Mouse (Mus musculus) liver, adult 2 months (tissue): ENCODE results near the gene Olfr324. TPM values are rescaled to one million over a fixed set of nuclear protein-coding genes. Genes with fewer than 3 reads are reported as not detected.

Experiments
- DNase-seq: peaks from one replicate; pipeline ENCODE4 v3.0.0-alpha.2; 2011; ENCODE audit warnings: low read depth, low spot score; ENCODE audit errors: extremely low read depth
- H3K27ac ChIP-seq: fragments of 200-500 bp; replicated peaks from 2 replicates; pipeline ENCODE4 v1.5.1; 2012; ENCODE audit warnings: low read depth, mild to moderate bottlenecking, control low read depth, inconsistent platforms, low read length; ENCODE audit not compliant: insufficient read depth
- H3K27me3 ChIP-seq: fragments of 200-500 bp; 2 replicates; pipeline ENCODE4 v1.6.1; 2012; ENCODE audit warnings: mild to moderate bottlenecking, moderate library complexity, low read length, inconsistent platforms; ENCODE audit not compliant: control insufficient read depth, insufficient read depth
- H3K36me3 ChIP-seq: fragments of 200-500 bp; 2 replicates; pipeline ENCODE4 v1.6.1; 2012; ENCODE audit warnings: low read length, inconsistent platforms; ENCODE audit not compliant: control insufficient read depth, insufficient read depth
- H3K4me1 ChIP-seq: fragments of 200-500 bp; 2 replicates; pipeline ENCODE4 v1.6.1; 2011; ENCODE audit warnings: low read length; ENCODE audit not compliant: control insufficient read depth, insufficient read depth
- H3K4me3 ChIP-seq: fragments of 200-500 bp; 2 replicates; pipeline ENCODE4 v1.5.1; 2011; ENCODE audit warnings: low read depth, mild to moderate bottlenecking, control low read depth, low read length, moderate library complexity; ENCODE audit not compliant: insufficient read depth
- H3K79me2 ChIP-seq: fragments of 200-500 bp; 2 replicates; pipeline ENCODE4 v1.6.1; 2012; ENCODE audit warnings: inconsistent platforms, mild to moderate bottlenecking, low read length, moderate library complexity; ENCODE audit not compliant: control insufficient read depth, insufficient read depth
- H3K9ac ChIP-seq: fragments of 200-500 bp; 2 replicates; pipeline ENCODE4 v1.6.1; 2012; ENCODE audit warnings: low read depth, mild to moderate bottlenecking, control low read depth, inconsistent platforms, low read length
- CTCF ChIP-seq: fragments of 200-500 bp; IDR thresholded peaks from 2 replicates; pipeline ENCODE4 v1.5.1; 2011; ENCODE audit warnings: low read depth, low read length, control low read depth
- POLR2A ChIP-seq: fragments of 200-500 bp; IDR thresholded peaks from 2 replicates; pipeline ENCODE4 v1.6.1; 2011; ENCODE audit warnings: low read length, control low read depth; ENCODE audit not compliant: insufficient read depth; ENCODE audit errors: extremely low read depth
- WGBS: fragments of 180-500 bp; shearing (Covaris S2); methylation state at CpG from one replicate; pipeline ENCODE4 v1.1.7; 2018; 5-methylcytosine and 5-hydroxymethylcytosine counted together
- polyA plus RNA-seq: library from polyadenylated mRNA; depleted of rRNA; stranded (reverse); fragments of >200 nt; gene quantifications from 2 replicates; pipeline ENCODE4 v1.2.3, GENCODE M21; 2012; rRNA removed
- total RNA-seq: library from RNA; depleted of rRNA; stranded (reverse); fragments of >200 nt; gene quantifications from 2 replicates; pipeline ENCODE4 v1.2.3, GENCODE M21; 2014; rRNA removed

Gene Olfr324
- total RNA-seq (not detected in 2 replicates), polyA plus RNA-seq (not detected in 2 replicates)

- no peaks in the 10 kb centered on the region for H3K27me3 ChIP-seq
- no peaks in the 10 kb centered on the region for H3K36me3 ChIP-seq
- 82% methylated on average over 6 of the region's 6 CpGs for WGBS
- H3K79me2 ChIP-seq = no peaks in the 10 kb centered on the region
- H3K4me1 ChIP-seq = no peaks in the 10 kb centered on the region
- DNase-seq = no peak
- H3K27ac ChIP-seq = no peak within 1 kb of the TSS
- no peak within 1 kb of the TSS for H3K9ac ChIP-seq
- TF ChIP-seq POLR2A = no peak
- no peak for TF ChIP-seq CTCF
- H3K4me3 ChIP-seq = no peak within 1 kb of the TSS
Observed at GRCm38 (mm10) chr11:58594814-58595213, at the start of gene Olfr324. Gene Olfr324, plus strand, starts transcription at chr11:58595114.

- no peak within 1 kb of the TSS for H3K4me3 ChIP-seq
- peaks cover 3% of the 10 kb centered on the region; the same call in 1 of the 2 replicates for H3K4me1 ChIP-seq
- peak; percentile 4 for DNase-seq
- TF ChIP-seq CTCF (no peak), POLR2A (no peak)
- no peaks in the 10 kb centered on the region for H3K27me3 ChIP-seq
- 70% methylated on average over 5 of the region's 5 CpGs for WGBS
- H3K9ac ChIP-seq = no peak within 1 kb of the TSS
- H3K36me3 ChIP-seq = no peaks in the 10 kb centered on the region
- no peaks in the 10 kb centered on the region for H3K79me2 ChIP-seq
- H3K27ac ChIP-seq = no peak within 1 kb of the TSS
Observed at GRCm38 (mm10) chr11:58546322-58546721, 48.6 kb upstream of the Olfr324 start, which contains the start of gene Olfr329-ps. Gene Olfr329-ps, minus strand, starts transcription at chr11:58546422.

GRCm38 (mm10) chr11:58555536-58555935, 39.4 kb upstream of the Olfr324 start, which contains the start of gene Olfr328:
Gene Olfr328, minus strand, starts transcription at chr11:58555636.
- no peak within 1 kb of the TSS for H3K27ac ChIP-seq
- no peaks in the 10 kb centered on the region for H3K36me3 ChIP-seq
- TF ChIP-seq POLR2A = no peak
- no peak for TF ChIP-seq CTCF
- H3K27me3 ChIP-seq = peaks cover 3% of the 10 kb centered on the region; the same call in 1 of the 2 replicates
- H3K4me1 ChIP-seq = no peaks in the 10 kb centered on the region
- no peak within 1 kb of the TSS for H3K4me3 ChIP-seq
- no peak for DNase-seq
- no peaks in the 10 kb centered on the region for H3K79me2 ChIP-seq
- H3K9ac ChIP-seq = no peak within 1 kb of the TSS
- WGBS = 71% methylated on average over 1 of the region's 1 CpGs

GRCm38 (mm10) chr11:58570405-58570804, 24.5 kb upstream of the Olfr324 start, which contains the start of gene Olfr224:
Gene Olfr224, minus strand, starts transcription at chr11:58570553.
- Histone ChIP-seq H3K4me1 (no peaks in the 10 kb centered on the region), H3K27me3 (no peaks in the 10 kb centered on the region), H3K9ac (no peak within 1 kb of the TSS), H3K36me3 (no peaks in the 10 kb centered on the region), H3K4me3 (no peak within 1 kb of the TSS), H3K79me2 (no peaks in the 10 kb centered on the region), H3K27ac (no peak within 1 kb of the TSS)
- no peak for TF ChIP-seq CTCF
- TF ChIP-seq POLR2A = no peak
- DNase-seq = no peak
- WGBS = 74% methylated on average over 5 of the region's 5 CpGs

GRCm38 (mm10) chr11:58577430-58577829, 17.5 kb upstream of the Olfr324 start, which contains the start of gene Olfr325:
Gene Olfr325, plus strand, starts transcription at chr11:58577730.
- WGBS = 73% methylated on average over 1 of the region's 1 CpGs
- Histone ChIP-seq H3K27me3 (no peaks in the 10 kb centered on the region), H3K36me3 (no peaks in the 10 kb centered on the region), H3K9ac (no peak within 1 kb of the TSS), H3K27ac (no peak within 1 kb of the TSS), H3K4me1 (no peaks in the 10 kb centered on the region), H3K4me3 (no peak within 1 kb of the TSS), H3K79me2 (no peaks in the 10 kb centered on the region)
- no peak for DNase-seq
- TF ChIP-seq CTCF (no peak), POLR2A (no peak)

- H3K27ac ChIP-seq = no peak overlapping the region
- no peaks in the 10 kb centered on the region for H3K27me3 ChIP-seq
- H3K4me3 ChIP-seq = no peak overlapping the region
- WGBS = 75% methylated on average over 8 of the region's 8 CpGs
- no peak for TF ChIP-seq CTCF
- TF ChIP-seq POLR2A = no peak
- H3K9ac ChIP-seq = no peak overlapping the region
- no peaks in the 10 kb centered on the region for H3K4me1 ChIP-seq
- no peaks in the 10 kb centered on the region for H3K36me3 ChIP-seq
- DNase-seq = no peak
- no peaks in the 10 kb centered on the region for H3K79me2 ChIP-seq
Observed at GRCm38 (mm10) chr11:58578636-58579035, 16.3 kb upstream of the Olfr324 start.
